Mouse (Mus musculus): ENCODE data around the gene Ifih1.

Ifih1 gene

DNA sequence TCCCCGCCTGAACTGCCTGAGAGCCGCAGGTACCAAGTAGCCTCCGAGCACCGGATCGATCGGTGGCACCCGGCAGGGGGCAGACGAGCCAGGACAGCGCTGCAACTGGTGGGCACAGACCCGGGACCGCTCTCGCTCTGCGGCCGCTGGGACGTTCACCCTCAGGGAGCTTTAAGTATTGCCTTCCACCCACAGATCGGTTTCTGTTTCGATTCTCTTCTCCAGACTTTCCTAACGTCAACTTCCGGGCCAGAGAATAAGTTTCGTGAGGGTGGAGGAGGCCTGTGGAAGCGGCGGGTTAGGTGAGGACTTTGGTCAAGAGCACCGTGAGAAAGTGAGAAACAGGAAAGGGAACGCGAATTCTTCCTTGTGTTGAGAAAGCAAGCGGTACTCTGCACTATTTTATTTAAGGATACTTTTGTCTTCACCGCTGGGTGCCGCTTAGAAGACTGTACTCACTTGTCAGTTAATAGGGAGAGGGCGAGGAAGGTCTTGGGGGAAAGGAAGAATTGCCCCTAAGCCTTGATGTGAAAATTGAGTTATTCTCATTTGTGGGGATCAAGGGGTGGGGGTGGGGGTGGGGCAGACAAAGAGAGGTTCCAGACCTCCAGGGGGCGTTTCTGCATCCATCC is at the start of gene Ifih1:
Ifih1 (minus strand) TSS at position 242 of the 632 bp plus-strand sequence.
- DNase-seq (ENCODE audit: low spot score): peak; percentile 70

GRCm38 (mm10) chr2:62685934-62686333 is 39.9 kb upstream of the Ifih1 start:
- no peak for DNase-seq (ENCODE audit: low spot score)

DNA sequence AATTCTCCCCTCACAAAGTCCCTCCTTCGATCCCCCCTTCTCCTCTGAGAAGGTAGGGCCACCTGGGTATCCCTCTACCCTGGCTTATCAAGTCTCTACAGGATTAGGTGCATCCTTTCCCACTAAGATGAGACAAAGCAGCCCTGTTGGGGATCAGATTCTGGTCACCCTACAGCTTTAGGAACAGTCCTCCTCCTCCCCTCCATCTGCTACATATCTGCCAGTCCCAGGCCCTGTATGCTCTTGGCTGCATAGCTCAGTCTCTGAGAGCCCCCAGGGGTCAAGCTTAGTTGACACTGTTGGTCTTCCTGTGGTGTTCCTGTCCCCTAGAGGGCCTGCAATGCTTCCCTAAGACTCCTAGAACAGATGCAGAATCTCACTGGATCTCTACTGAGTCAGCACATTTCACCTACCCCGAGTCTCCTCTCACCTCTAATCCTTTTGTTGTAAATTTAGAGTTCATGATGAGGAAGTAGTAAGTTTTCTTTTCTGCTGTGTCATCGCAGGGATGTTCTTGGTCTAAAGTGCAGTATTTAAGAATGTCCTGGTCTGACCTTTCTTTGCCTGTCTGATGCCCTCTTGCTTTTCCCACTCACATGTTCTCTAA is 39.0 kb upstream of the Ifih1 start:
- DNase-seq (ENCODE audit: low spot score): no peak

GRCm38 (mm10) chr2:62681667-62682066 is 35.6 kb upstream of the Ifih1 start:
- no peak for DNase-seq (ENCODE audit: low spot score)

DNA sequence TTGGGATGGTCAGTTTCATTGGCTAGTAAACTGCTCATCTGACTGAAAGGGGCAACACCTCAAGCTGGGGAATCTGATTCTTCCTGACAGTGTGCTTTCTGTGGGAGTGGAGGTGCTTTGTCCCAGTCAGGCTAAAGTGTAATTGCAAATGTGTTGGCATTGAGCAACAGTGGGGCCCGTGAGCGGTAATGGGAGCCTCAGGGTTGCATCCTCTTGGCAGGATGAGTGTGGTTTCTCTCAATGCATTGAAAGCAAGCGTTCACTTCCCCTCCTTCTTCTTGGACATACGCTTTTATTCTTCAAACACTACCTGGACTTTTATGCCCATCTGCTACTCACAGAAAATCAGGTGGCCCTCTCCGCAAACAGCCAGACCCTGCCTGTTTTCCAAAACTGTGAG is 26.7 kb upstream of the Ifih1 start:
- no peak for DNase-seq (ENCODE audit: low spot score)

DNA sequence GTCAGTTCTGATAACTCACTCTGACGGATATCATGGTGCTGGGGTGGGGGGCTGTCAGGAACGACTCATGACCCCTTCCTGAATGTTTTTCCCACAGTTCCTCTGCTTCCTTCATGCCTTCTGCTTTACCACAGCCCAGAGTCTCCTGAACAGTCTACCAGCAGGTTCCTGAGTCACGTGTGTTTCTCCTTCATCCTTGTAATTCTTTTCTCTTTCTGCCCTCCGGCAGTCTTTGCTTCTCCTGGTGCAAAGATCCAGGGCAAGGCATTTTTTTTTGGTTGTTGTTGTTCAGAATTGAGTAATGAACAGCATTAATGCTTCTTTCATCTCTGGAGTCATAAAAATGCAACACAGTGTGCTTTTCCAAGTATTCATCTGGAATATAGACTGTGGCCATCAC is 24.7 kb upstream of the Ifih1 start:
- no peak for DNase-seq (ENCODE audit: low spot score)

GRCm38 (mm10) chr2:62670301-62670700 is 24.2 kb upstream of the Ifih1 start:
- no peak for DNase-seq (ENCODE audit: low spot score)

DNA sequence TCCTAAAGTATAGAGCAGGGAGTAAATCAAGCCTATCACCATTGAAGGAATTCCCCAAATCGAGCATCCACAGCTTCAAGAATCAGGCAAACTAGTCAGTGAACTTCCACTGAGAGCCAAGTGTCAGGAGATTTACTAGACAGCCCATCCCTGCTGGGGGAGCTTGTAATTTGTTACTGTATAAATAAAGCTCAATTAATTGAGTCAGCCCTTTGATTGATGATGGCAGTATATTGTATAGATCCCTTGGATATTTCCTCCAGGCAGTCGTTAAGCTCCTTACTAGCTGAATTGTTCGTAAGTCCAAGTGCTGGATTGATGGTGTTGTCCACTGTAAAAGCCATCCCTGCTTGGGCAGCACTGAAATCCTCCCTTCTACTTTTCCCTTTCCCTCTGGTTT is 23.8 kb upstream of the Ifih1 start:
- DNase-seq (ENCODE audit: low spot score): no peak

GRCm38 (mm10) chr2:62665536-62665935 is 19.5 kb upstream of the Ifih1 start:
- DNase-seq (ENCODE audit: low spot score): no peak

- no peak for DNase-seq (ENCODE audit: low spot score)
Observed at GRCm38 (mm10) chr2:62664839-62665238, 18.8 kb upstream of the Ifih1 start.

- DNase-seq (ENCODE audit: low spot score): peak; percentile 79
Observed at GRCm38 (mm10) chr2:62664135-62664670, 18.1 kb upstream of the Ifih1 start, which contains the start of gene Gca. Gca (plus strand) TSS chr2:62664285.

- DNase-seq (ENCODE audit: low spot score): no peak
Observed at GRCm38 (mm10) chr2:62662560-62662959, 16.5 kb upstream of the Ifih1 start.

GRCm38 (mm10) chr2:62660565-62660964 is 14.5 kb upstream of the Ifih1 start:
- DNase-seq (ENCODE audit: low spot score): no peak

GRCm38 (mm10) chr2:62656072-62656471 is 10.0 kb upstream of the Ifih1 start:
- no peak for DNase-seq (ENCODE audit: low spot score)

- DNase-seq (ENCODE audit: low spot score): peak; percentile 23
Observed at GRCm38 (mm10) chr2:62654519-62655338, 8.7 kb upstream of the Ifih1 start.

GRCm38 (mm10) chr2:62652466-62652865 is 6.4 kb upstream of the Ifih1 start:
- no peak for DNase-seq (ENCODE audit: low spot score)

GRCm38 (mm10) chr2:62651890-62652289 is 5.8 kb upstream of the Ifih1 start:
- no peak for DNase-seq (ENCODE audit: low spot score)

DNA sequence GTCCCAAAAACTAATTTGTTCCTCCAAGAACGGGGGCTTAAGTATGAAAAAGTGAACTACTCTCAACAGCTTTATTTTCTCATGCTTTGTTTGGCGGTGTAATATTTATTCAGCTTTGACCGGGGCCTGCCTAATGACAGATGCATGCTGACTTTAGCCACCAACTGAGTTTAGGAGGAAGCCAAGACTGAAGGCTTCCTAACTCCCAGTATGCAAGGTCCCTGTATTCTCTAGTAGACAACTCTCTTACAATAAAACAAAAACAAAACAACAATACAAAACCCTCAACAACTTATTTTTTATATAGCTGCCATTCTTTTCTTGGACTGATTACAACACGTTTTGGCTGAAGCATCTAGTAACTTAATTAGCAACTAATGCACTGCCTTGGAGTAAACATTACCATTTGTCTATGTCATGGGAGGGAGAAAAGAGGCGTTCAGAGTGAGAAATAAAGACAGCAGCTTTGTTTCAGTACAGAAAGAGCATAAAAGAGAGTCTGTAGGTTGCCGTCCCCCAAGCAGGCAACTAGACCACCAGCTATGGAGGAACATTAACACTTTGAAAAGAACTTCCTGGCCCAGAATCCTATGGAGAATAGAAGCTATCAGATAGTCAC is 725 bp upstream of the Ifih1 start:
- no peak for DNase-seq (ENCODE audit: low spot score)

DNA sequence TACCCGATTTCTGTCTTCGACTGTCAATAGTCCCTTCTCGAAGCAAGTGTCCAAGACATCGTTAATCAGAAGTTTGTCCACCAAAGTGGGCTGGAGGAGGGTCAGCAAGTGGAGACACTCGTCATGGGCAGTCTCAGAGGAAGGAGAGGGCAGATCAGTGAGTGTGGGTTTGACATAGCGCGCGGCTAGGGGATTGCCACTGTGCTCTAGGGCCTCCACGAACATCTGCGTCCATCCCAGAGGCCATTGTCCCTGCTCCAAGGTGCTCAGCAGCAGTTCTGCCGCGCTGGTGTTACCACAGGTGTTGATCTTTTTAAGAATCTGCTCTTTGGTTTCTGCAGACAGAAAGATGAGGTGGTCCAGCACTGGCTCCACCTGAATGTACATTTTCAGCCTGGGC is 580 bp downstream of the Ifih1 start:
- DNase-seq (ENCODE audit: low spot score): peak; percentile 9

GRCm38 (mm10) chr2:62644891-62645290 is 1.2 kb downstream of the Ifih1 start:
- DNase-seq (ENCODE audit: low spot score): no peak

- peak; percentile 25 for DNase-seq (ENCODE audit: low spot score)
Observed at GRCm38 (mm10) chr2:62643405-62644305, 2.4 kb downstream of the Ifih1 start.

Data from ovary, postnatal 36 days (tissue).